Mouse (Mus musculus): ENCODE measurements around the gene Mad2l1bp. TPM values are rescaled to one million over a fixed set of nuclear protein-coding genes. Genes with fewer than 3 reads are reported as not detected.

The Mad2l1bp gene
- polyA plus RNA-seq, 1 experiment: 16.5 TPM

GRCm38 (mm10) chr17:46116881-46117280, 36.5 kb downstream of the Mad2l1bp start:
- H3K27me3 ChIP-seq (ENCODE audit: control insufficient read depth, insufficient read depth, low read length): no peaks in the 10 kb centered on the region
- no peaks in the 10 kb centered on the region for H3K4me1 ChIP-seq (ENCODE audit: control insufficient read depth, insufficient read depth, insufficient read length)
- DNase-seq (ENCODE audit: low read depth in 1 of 2, low spot score in 2 of 2): no peak
- no peak overlapping the region for H3K4me3 ChIP-seq (ENCODE audit: extremely low read depth, insufficient read depth, insufficient read length)
- TF ChIP-seq POLR2A (IDR thresholded peaks at IDR 0.05; ENCODE audit: low read depth, low read length): no peak
- TF ChIP-seq CTCF (IDR thresholded peaks at IDR 0.05; ENCODE audit: extremely low read depth, insufficient read depth, insufficient read length, insufficient replicate concordance): no peak
- no peak overlapping the region for H3K27ac ChIP-seq (ENCODE audit: insufficient read depth, low read length)
- 85% methylated on average over 3 of the region's 3 CpGs for WGBS
- peaks cover 15% of the 10 kb centered on the region for H3K36me3 ChIP-seq (ENCODE audit: control insufficient read depth, insufficient read depth, low read length)

GRCm38 (mm10) chr17:46116138-46116537, 37.2 kb downstream of the Mad2l1bp start:
- TF ChIP-seq POLR2A (IDR thresholded peaks at IDR 0.05; ENCODE audit: low read depth, low read length): no peak
- TF ChIP-seq CTCF (IDR thresholded peaks at IDR 0.05; ENCODE audit: extremely low read depth, insufficient read depth, insufficient read length, insufficient replicate concordance): no peak
- no peak for DNase-seq (ENCODE audit: low read depth in 1 of 2, low spot score in 2 of 2)
- Histone ChIP-seq H3K27me3 (ENCODE audit: control insufficient read depth, insufficient read depth, low read length) (no peaks in the 10 kb centered on the region), H3K36me3 (ENCODE audit: control insufficient read depth, insufficient read depth, low read length) (peaks cover 15% of the 10 kb centered on the region), H3K4me1 (ENCODE audit: control insufficient read depth, insufficient read depth, insufficient read length) (no peaks in the 10 kb centered on the region), H3K27ac (ENCODE audit: insufficient read depth, low read length) (no peak overlapping the region), H3K4me3 (ENCODE audit: extremely low read depth, insufficient read depth, insufficient read length) (no peak overlapping the region)
- 91% methylated on average over 11 of the region's 11 CpGs for whole genome bisulfite sequencing

- WGBS: 68% methylated on average over 2 of the region's 2 CpGs
- no peaks in the 10 kb centered on the region for H3K27me3 ChIP-seq (ENCODE audit: control insufficient read depth, insufficient read depth, low read length)
- no peak overlapping the region for H3K4me3 ChIP-seq (ENCODE audit: extremely low read depth, insufficient read depth, insufficient read length)
- H3K4me1 ChIP-seq (ENCODE audit: control insufficient read depth, insufficient read depth, insufficient read length): no peaks in the 10 kb centered on the region
- DNase-seq (ENCODE audit: low read depth in 1 of 2, low spot score in 2 of 2): no peak
- H3K27ac ChIP-seq (ENCODE audit: insufficient read depth, low read length): no peak overlapping the region
- TF ChIP-seq POLR2A (IDR thresholded peaks at IDR 0.05; ENCODE audit: low read depth, low read length) (no peak), CTCF (IDR thresholded peaks at IDR 0.05; ENCODE audit: extremely low read depth, insufficient read depth, insufficient read length, insufficient replicate concordance) (no peak)
- H3K36me3 ChIP-seq (ENCODE audit: control insufficient read depth, insufficient read depth, low read length): peaks cover 15% of the 10 kb centered on the region
These were observed 37.9 kb downstream of the Mad2l1bp start for GRCm38 (mm10) chr17:46115489-46115888.

- peak within 1 kb of the TSS; percentile 95 for H3K4me3 ChIP-seq (ENCODE audit: extremely low read depth, insufficient read depth, insufficient read length)
- H3K4me1 ChIP-seq (ENCODE audit: control insufficient read depth, insufficient read depth, insufficient read length): no peaks in the 10 kb centered on the region
- no peaks in the 10 kb centered on the region for H3K27me3 ChIP-seq (ENCODE audit: control insufficient read depth, insufficient read depth, low read length)
- peak; percentile 59 to 80 for DNase-seq (ENCODE audit: low read depth in 1 of 2, low spot score in 2 of 2)
- 0 out of 2 replicates have a peak within 1 kb of the TSS, but pooled peaks have one; percentile 12 for H3K27ac ChIP-seq (ENCODE audit: insufficient read depth, low read length)
- WGBS: 6% methylated on average over 38 of the region's 38 CpGs
- H3K36me3 ChIP-seq (ENCODE audit: control insufficient read depth, insufficient read depth, low read length): no peaks in the 10 kb centered on the region; the same call in 1 of the 2 replicates
- TF ChIP-seq CTCF (IDR thresholded peaks at IDR 0.05; ENCODE audit: extremely low read depth, insufficient read depth, insufficient read length, insufficient replicate concordance): no peak
- TF ChIP-seq POLR2A (IDR thresholded peaks at IDR 0.05; ENCODE audit: low read depth, low read length): peak; percentile 81
These were observed 42.7 kb downstream of the Mad2l1bp start, which contains the start of gene Mrps18a for GRCm38 (mm10) chr17:46110402-46111289. Gene Mrps18a (plus strand): TSS chr17:46110986.

- DNase-seq (ENCODE audit: low read depth in 1 of 2, low spot score in 2 of 2): no peak
- Histone ChIP-seq H3K4me1 (ENCODE audit: control insufficient read depth, insufficient read depth, insufficient read length) (peaks cover 4% of the 10 kb centered on the region; the same call in 1 of the 2 replicates), H3K36me3 (ENCODE audit: control insufficient read depth, insufficient read depth, low read length) (no peaks in the 10 kb centered on the region; the same call in 1 of the 2 replicates), H3K27me3 (ENCODE audit: control insufficient read depth, insufficient read depth, low read length) (no peaks in the 10 kb centered on the region), H3K4me3 (ENCODE audit: extremely low read depth, insufficient read depth, insufficient read length) (no peak overlapping the region), H3K27ac (ENCODE audit: insufficient read depth, low read length) (no peak overlapping the region)
- WGBS: 76% methylated on average over 4 of the region's 4 CpGs
- no peak for TF ChIP-seq CTCF (IDR thresholded peaks at IDR 0.05; ENCODE audit: extremely low read depth, insufficient read depth, insufficient read length, insufficient replicate concordance)
- TF ChIP-seq POLR2A (IDR thresholded peaks at IDR 0.05; ENCODE audit: low read depth, low read length): no peak
These were observed 45.1 kb downstream of the Mad2l1bp start for GRCm38 (mm10) chr17:46108286-46108685.

- Histone ChIP-seq H3K27ac (ENCODE audit: insufficient read depth, low read length) (no peak overlapping the region; the same call in 1 of the 2 replicates), H3K36me3 (ENCODE audit: control insufficient read depth, insufficient read depth, low read length) (no peaks in the 10 kb centered on the region), H3K4me3 (ENCODE audit: extremely low read depth, insufficient read depth, insufficient read length) (no peak overlapping the region), H3K27me3 (ENCODE audit: control insufficient read depth, insufficient read depth, low read length) (no peaks in the 10 kb centered on the region), H3K4me1 (ENCODE audit: control insufficient read depth, insufficient read depth, insufficient read length) (peaks cover 4% of the 10 kb centered on the region; the same call in 1 of the 2 replicates)
- DNase-seq (ENCODE audit: low read depth in 1 of 2, low spot score in 2 of 2): no peak
- 6% methylated on average over 12 of the region's 12 CpGs for WGBS
- no peak for TF ChIP-seq CTCF (IDR thresholded peaks at IDR 0.05; ENCODE audit: extremely low read depth, insufficient read depth, insufficient read length, insufficient replicate concordance)
- TF ChIP-seq POLR2A (IDR thresholded peaks at IDR 0.05; ENCODE audit: low read depth, low read length): no peak
These were observed 48.9 kb downstream of the Mad2l1bp start for GRCm38 (mm10) chr17:46104487-46104886.
